Mouse (Mus musculus) embryonic facial prominence, embryonic 10.5 days (tissue): ENCODE measurements around the gene Slc29a4. TPM values are rescaled to one million over a fixed set of nuclear protein-coding genes. Genes with fewer than 3 reads are reported as not detected.
A peak's percentile ranks its signal among the peaks of the same experiment; 100 is the strongest.

Experiments
- DNase-seq: peaks from one replicate; pipeline ENCODE4 v3.0.0-alpha.2; 2017; ENCODE audit warnings: low spot score
- H3K27ac ChIP-seq: fragments of 300-500 bp; sonication (generic); replicated peaks from 2 replicates; pipeline ENCODE4 v1.5.1; 2016; ENCODE audit warnings: mild to moderate bottlenecking
- H3K27me3 ChIP-seq: fragments of 300-500 bp; sonication (generic); replicated peaks from 2 replicates; pipeline ENCODE4 v1.6.1; 2016; ENCODE audit warnings: low read depth, mild to moderate bottlenecking; ENCODE audit not compliant: poor library complexity, severe bottlenecking
- H3K36me3 ChIP-seq: fragments of 300-500 bp; sonication (generic); replicated peaks from 2 replicates; pipeline ENCODE4 v1.6.1; 2016; ENCODE audit warnings: mild to moderate bottlenecking, moderate library complexity
- H3K4me1 ChIP-seq: fragments of 300-500 bp; sonication (generic); 2 replicates; pipeline ENCODE4 v1.6.1; 2016
- H3K4me3 ChIP-seq: fragments of 300-500 bp; sonication (generic); 2 replicates; pipeline ENCODE4 v1.5.1; 2016; ENCODE audit warnings: mild to moderate bottlenecking, moderate library complexity
- H3K9me3 ChIP-seq: fragments of 300-500 bp; sonication (generic); 2 replicates; pipeline ENCODE4 v1.6.1; 2016; ENCODE audit warnings: mild to moderate bottlenecking
- WGBS: fragments of 180-500 bp; shearing (Covaris S2); methylation state at CpG from one replicate; pipeline ENCODE4 v1.1.7; 2016; 5-methylcytosine and 5-hydroxymethylcytosine counted together
- polyA plus RNA-seq: library from polyadenylated mRNA; unstranded; fragments of >200 nt; fragmentation: Nextera tagmentation; extraction: Ambion mirVana; gene quantifications from 2 replicates; pipeline ENCODE4 v1.2.1, GENCODE M21; 2016

The Slc29a4 gene
- polyA plus RNA-seq, 1 experiment from 2014 or later, result 19.6 TPM

DNA sequence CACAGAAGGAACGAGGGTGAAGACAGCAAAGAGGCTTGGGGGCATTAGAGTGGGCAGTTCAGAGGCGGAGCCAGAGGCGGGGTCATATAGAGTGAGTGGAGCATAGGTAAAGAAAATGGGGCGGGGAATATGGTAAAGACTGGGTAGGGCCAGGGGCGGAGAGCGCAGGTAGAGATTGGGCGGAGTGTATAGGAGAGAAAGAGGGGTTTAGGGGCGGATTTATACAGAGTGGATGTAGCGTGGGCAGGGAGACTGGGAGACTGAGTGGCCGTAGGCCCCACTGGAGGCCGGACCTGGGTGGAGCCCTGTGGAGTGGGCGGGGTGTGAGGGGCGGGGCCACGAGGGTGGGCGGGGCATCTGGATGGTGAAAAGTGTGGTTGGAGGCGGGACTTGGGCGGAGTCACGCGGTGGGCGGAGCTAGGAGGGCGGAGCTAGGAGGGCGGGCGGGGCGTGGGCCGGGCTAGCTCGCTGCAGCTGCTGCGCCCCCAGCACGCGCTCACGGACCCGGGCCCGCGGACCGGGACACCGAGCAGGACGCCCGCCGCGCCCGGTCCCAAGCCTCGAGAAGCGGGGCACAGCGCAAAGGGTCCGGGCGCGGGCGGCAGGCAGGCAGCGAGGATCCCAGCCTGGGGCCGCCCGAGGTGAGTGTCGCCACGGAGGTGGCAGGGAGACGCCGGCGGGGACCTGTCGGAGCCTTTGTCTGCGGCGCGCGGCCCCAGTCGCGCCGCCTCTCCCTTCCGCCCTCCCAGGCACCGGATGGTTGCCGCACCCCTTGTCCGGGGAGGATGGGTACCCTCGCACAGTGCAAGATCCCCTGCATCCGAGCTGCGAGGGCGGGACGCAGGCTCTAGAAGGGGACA lies 9.6 kb downstream of the Slc29a4 start:
- Histone ChIP-seq H3K27me3 (peaks cover 37% of the 10 kb centered on the region), H3K4me1 (peaks cover 27% of the 10 kb centered on the region), H3K4me3 (peak overlapping the region; percentile 76), H3K27ac (peak overlapping the region; percentile 83), H3K9me3 (no peaks in the 10 kb centered on the region), H3K36me3 (peaks cover 16% of the 10 kb centered on the region)
- DNase-seq, result peak; percentile 91
- under 1% methylated on average over 72 of the region's 72 CpGs for WGBS

DNA sequence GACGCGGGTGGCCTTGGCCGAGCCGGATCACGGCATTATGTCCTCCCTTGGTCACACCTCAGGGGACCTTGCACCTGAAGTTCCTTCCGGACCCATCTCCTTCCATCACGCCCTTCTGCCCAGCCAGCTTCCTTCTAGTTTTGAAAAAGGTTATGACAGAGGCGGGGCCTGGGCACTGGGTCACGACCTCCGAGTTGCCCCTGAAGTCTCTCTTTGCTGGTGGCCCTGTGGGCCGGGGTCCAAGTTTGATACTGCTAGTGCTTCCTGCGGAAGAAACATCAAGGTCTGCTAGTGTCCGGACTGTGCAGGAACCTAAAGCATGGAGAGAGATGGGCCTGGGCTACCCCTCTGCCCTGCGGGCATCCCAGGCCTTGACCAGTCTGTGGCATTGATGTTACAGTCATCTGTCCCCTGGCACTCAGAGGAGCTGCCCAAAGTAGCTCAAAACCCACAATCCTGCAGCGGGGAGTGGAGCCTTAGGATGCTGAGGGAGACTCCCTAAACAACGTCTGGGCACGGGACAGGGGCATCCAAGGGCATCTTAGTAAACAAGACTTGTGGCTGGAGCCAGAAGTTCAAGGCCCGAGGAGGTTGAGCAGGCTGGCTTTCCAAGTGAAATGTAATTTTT lies 10.3 kb downstream of the Slc29a4 start:
- peak overlapping the region; percentile 83 for H3K27ac ChIP-seq

DNA sequence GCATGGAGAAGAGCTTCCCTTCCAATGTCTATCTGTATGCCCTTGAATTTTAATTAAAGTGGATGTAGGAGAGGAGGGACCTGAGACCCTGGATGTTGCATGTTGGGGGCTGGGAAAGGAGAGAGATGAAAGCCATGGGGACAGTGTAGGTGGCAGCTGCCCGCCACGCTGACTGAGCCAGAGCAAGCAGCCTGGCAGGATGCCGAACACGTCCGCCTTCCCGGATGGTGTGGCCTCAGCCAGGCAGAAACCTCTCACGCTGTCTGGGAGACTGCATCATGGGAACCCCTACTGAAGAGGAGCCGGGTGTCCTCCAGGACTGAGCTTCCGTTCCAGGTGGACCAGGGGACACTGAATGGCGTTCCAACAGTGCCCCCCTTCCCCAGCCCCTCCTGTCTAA lies 11.3 kb downstream of the Slc29a4 start:
- no peak overlapping the region; the same call in 1 of the 2 replicates for H3K4me3 ChIP-seq
- H3K27ac ChIP-seq, result no peak overlapping the region
- H3K9me3 ChIP-seq, result no peaks in the 10 kb centered on the region
- no peak for DNase-seq
- H3K27me3 ChIP-seq, result peaks cover 37% of the 10 kb centered on the region
- WGBS, result 88% methylated on average over 10 of the region's 10 CpGs
- H3K36me3 ChIP-seq, result peaks cover 22% of the 10 kb centered on the region
- H3K4me1 ChIP-seq, result peaks cover 27% of the 10 kb centered on the region

More for the DNA sequence above, 10.3 kb downstream of the Slc29a4 start:
- Histone ChIP-seq H3K27me3 (peaks cover 37% of the 10 kb centered on the region), H3K9me3 (no peaks in the 10 kb centered on the region), H3K4me3 (peak overlapping the region; percentile 76), H3K36me3 (peaks cover 19% of the 10 kb centered on the region), H3K4me1 (peaks cover 27% of the 10 kb centered on the region)
- DNase-seq, result no peak
- 25% methylated on average over 18 of the region's 18 CpGs for WGBS

DNA sequence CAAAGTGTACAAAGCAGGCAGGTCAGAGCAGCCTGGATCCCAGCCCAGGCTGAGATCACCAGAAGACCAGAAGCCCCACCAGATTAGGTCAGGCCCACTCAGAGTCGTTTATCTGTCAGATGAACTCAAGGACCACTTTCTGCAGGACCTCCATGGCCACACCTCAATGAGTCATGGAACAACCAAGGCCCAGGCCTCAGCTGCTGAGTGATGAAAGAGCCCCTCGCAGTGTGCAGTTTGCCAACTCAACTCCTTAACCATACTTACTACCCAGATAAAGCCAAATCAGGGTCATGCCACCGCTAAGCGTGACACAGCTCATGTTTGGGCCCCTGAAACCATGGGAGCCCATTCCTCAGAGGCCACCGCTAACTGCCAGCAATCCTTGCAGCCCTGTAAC lies 15.4 kb downstream of the Slc29a4 start:
- WGBS, result 86% methylated on average over 5 of the region's 5 CpGs
- Histone ChIP-seq H3K36me3 (peaks cover 52% of the 10 kb centered on the region), H3K27me3 (peaks cover 14% of the 10 kb centered on the region), H3K9me3 (peaks cover 11% of the 10 kb centered on the region), H3K4me1 (peaks cover 9% of the 10 kb centered on the region), H3K4me3 (no peak overlapping the region), H3K27ac (no peak overlapping the region)
- no peak for DNase-seq

DNA sequence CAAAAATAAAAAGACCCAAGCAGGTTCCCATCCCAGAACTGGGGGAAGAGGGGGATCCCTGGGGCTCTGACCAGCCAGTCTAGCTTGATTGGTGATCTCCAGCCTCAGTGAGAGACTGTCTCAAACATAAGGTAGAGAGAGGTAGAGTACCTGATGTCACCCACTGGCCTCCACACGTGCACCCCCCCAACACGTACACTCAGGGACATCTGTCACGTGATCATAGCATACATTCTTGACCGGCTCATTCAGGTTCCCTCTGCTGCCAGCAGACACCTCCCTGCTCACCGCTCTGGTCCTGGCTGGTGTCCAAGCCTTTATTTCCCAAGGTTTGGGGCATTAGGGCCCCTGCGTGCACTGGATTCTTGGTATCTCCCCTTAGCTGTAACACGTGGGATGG lies 17.1 kb downstream of the Slc29a4 start:
- 93% methylated on average over 7 of the region's 7 CpGs for WGBS
- H3K36me3 ChIP-seq, result peaks cover 64% of the 10 kb centered on the region

DNA sequence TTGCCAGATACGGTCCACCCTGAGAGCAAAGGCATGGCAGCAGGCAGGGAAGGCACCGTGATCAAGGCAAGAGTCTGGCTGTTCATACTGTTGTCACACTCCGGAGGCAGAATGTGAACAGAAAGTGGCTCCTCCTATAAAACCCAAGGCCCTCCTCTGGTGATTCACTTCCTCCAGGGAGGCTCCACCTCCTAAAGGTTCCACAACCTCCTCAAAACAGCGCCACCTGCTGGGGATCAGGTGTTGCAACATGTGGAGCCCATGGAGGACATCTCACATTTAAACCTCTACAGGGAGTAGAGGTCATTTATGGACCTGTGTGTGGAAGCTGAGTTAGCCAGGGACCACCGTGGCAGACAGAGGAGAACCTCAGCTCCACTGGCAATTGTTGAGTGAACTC lies 20.1 kb downstream of the Slc29a4 start:
- 84% methylated on average over 5 of the region's 5 CpGs for WGBS

More for the DNA sequence above, 17.1 kb downstream of the Slc29a4 start:
- Histone ChIP-seq H3K4me1 (no peaks in the 10 kb centered on the region), H3K4me3 (no peak overlapping the region), H3K9me3 (peaks cover 11% of the 10 kb centered on the region), H3K27me3 (no peaks in the 10 kb centered on the region), H3K27ac (no peak overlapping the region)
- no peak for DNase-seq

DNA sequence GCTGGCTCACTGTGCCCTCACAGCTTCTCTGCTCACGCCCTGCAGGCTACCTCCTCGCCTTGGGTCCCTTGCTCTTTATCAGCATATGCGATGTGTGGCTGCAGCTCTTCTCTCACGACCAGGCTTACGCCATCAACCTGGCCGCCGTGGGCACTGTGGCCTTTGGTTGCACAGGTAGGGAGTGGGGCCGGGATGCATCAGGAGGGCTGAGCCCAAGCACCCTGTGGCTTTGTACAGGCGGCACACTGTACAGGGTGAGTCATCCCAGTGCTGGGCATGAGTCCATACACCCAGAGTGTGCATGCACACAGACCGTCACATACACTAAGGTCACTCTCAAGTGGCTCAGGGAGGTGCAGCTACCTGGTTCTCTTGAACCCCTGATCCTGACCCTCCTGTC lies 21.7 kb downstream of the Slc29a4 start:
- no peak overlapping the region for H3K27ac ChIP-seq
- no peak for DNase-seq

More for the DNA sequence above, 20.1 kb downstream of the Slc29a4 start:
- no peak overlapping the region for H3K27ac ChIP-seq
- H3K4me3 ChIP-seq, result no peak overlapping the region
- H3K9me3 ChIP-seq, result peaks cover 11% of the 10 kb centered on the region
- H3K4me1 ChIP-seq, result no peaks in the 10 kb centered on the region
- no peak for DNase-seq
- no peaks in the 10 kb centered on the region for H3K27me3 ChIP-seq
- H3K36me3 ChIP-seq, result peaks cover 50% of the 10 kb centered on the region

DNA sequence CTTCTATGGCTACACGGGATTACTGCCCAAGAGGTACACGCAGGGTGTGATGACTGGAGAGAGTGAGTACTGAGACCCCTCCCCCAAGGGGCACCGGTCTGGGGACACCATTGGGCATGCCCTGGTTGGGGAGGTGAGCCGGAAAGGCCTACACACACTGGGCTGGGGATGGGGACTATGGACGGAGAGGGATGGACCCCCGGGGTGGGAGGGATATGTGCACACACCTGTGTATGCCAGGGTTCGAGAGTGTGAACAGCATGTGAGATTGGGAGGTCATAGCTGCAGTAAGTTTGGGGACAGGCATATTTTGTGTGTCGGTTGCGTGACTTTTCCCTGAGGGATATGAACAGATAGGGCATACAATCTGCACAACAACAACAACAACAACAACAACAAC lies 22.7 kb downstream of the Slc29a4 start:
- no peak for DNase-seq
- H3K9me3 ChIP-seq, result peaks cover 11% of the 10 kb centered on the region
- H3K27me3 ChIP-seq, result no peaks in the 10 kb centered on the region
- H3K27ac ChIP-seq, result no peak overlapping the region
- no peak overlapping the region for H3K4me3 ChIP-seq
- H3K4me1 ChIP-seq, result peaks cover 7% of the 10 kb centered on the region
- H3K36me3 ChIP-seq, result peaks cover 50% of the 10 kb centered on the region
- 88% methylated on average over 9 of the region's 9 CpGs for WGBS

More for the DNA sequence above, 21.7 kb downstream of the Slc29a4 start:
- 91% methylated on average over 10 of the region's 10 CpGs for whole genome bisulfite sequencing
- H3K36me3 ChIP-seq, result peaks cover 48% of the 10 kb centered on the region
- H3K4me3 ChIP-seq, result no peak overlapping the region
- H3K4me1 ChIP-seq, result peaks cover 7% of the 10 kb centered on the region
- H3K9me3 ChIP-seq, result peaks cover 11% of the 10 kb centered on the region
- no peaks in the 10 kb centered on the region for H3K27me3 ChIP-seq

DNA sequence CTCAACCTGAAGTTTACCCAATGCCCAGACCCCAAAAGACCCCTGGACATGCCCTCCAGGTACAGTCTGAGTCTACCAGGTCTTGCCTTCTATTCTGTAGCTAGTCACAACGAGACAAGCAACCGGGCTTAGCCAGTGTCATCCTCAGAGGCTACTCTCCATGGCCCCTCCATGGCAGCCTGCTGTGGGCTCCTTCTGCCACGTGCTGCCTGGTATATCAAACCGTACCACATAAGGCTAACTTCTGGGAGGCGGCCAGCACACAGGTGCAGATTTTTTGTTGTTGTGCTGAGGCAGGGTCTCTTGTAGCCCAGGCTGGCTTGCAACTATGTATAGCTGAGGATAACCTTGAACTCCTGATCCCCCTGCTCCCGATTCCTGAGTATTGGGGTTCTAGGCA lies 23.7 kb downstream of the Slc29a4 start:
- Histone ChIP-seq H3K36me3 (peaks cover 43% of the 10 kb centered on the region), H3K9me3 (peaks cover 11% of the 10 kb centered on the region)
- WGBS, result 86% methylated on average over 6 of the region's 6 CpGs

DNA sequence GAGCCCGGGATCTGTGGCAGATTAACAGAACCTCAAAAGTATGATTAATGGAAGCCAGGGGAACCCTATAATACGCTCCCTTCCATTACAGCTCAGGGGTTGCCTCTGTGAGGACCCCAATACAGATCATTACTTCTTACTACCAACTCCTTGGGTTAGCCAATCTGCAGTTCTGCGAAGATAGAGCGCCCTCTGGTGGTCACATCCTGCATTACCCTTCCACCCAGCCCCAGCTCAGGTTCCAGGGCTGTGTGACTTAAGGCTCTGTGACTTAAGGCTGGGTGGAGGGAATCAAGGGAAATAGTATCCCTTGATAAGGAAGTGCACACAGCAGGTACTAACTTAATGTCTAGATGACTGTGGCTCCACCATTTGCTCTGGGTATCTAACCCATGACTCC lies 25.7 kb downstream of the Slc29a4 start:
- 21% methylated on average over 4 of the region's 4 CpGs for WGBS
- peaks cover 12% of the 10 kb centered on the region for H3K4me1 ChIP-seq
- no peaks in the 10 kb centered on the region for H3K27me3 ChIP-seq
- peak; percentile 86 for DNase-seq
- no peaks in the 10 kb centered on the region for H3K9me3 ChIP-seq
- H3K36me3 ChIP-seq, result peaks cover 42% of the 10 kb centered on the region
- H3K27ac ChIP-seq, result no peak overlapping the region
- no peak overlapping the region for H3K4me3 ChIP-seq

More for the DNA sequence above, 23.7 kb downstream of the Slc29a4 start:
- DNase-seq, result no peak
- H3K27ac ChIP-seq, result no peak overlapping the region
- no peak overlapping the region for H3K4me3 ChIP-seq
- no peaks in the 10 kb centered on the region for H3K27me3 ChIP-seq
- peaks cover 7% of the 10 kb centered on the region for H3K4me1 ChIP-seq

DNA sequence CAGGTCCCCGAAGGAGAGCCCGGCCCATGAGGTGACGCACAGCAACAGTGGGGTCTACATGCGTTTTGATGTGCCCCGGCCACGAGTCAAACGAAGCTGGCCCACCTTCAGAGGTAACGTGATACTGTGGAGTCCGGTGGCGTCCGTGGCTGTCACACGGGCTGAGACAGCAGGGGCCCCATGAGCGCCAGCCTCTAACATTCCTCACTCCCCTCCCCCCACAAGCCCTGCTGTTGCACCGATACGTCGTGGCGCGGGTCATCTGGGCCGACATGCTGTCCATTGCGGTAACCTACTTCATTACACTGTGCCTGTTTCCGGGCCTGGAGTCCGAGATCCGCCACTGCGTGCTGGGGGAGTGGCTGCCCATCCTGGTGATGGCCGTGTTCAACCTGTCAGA lies 26.2 kb downstream of the Slc29a4 start:
- Histone ChIP-seq H3K9me3 (no peaks in the 10 kb centered on the region), H3K4me1 (peaks cover 13% of the 10 kb centered on the region), H3K4me3 (peak overlapping the region; percentile 23; the same call in 1 of the 2 replicates), H3K36me3 (peaks cover 42% of the 10 kb centered on the region), H3K27ac (no peak overlapping the region), H3K27me3 (no peaks in the 10 kb centered on the region)
- 67% methylated on average over 25 of the region's 25 CpGs for WGBS
- no peak for DNase-seq

DNA sequence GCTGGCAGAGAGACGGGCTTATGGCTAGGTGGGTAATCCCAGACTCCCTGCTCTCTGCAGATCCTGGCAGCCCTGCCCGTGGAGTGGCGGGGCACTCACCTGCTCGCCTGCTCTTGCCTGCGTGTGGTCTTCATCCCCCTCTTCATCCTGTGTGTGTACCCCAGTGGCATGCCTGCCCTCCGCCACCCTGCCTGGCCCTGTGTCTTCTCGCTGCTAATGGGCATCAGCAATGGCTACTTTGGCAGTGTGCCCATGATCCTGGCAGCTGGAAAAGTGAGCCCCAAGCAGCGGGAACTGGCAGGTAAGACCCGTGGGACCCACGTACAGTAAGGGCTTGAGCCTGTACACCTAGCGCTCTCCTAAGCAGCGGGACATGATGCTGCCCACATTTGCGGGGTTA lies 27.6 kb downstream of the Slc29a4 start:
- 86% methylated on average over 13 of the region's 13 CpGs for WGBS
- Histone ChIP-seq H3K36me3 (peaks cover 35% of the 10 kb centered on the region), H3K4me3 (no peak overlapping the region), H3K27me3 (no peaks in the 10 kb centered on the region), H3K9me3 (no peaks in the 10 kb centered on the region), H3K4me1 (peaks cover 18% of the 10 kb centered on the region), H3K27ac (no peak overlapping the region)
- no peak for DNase-seq
